Comparison of ENCODE assay signal across 8 mouse cellular contexts in genomic region chr14:52103856-52104676, GRCm38 (mm10). TPM values are rescaled to one million over a fixed set of nuclear protein-coding genes. Genes with fewer than 3 reads are reported as not detected.
DNase-seq lines count a peak whose midpoint lies in the region; ATAC-seq and TF ChIP-seq lines count a peak whose summit lies in the region.

Gene Hnrnpc, minus strand, starts transcription at chr14:52104028.

- peak within 1 kb of the TSS; percentile 81 for H3K4me2 ChIP-seq in heart, embryonic 12.5 days
- peak within 1 kb of the TSS; percentile 67 for H3K4me2 ChIP-seq in kidney, postnatal 0 days (ENCODE audit: low read length)
- peak within 1 kb of the TSS; percentile 92 for H3K4me2 ChIP-seq in liver, embryonic 11.5 days
- H3K4me2 ChIP-seq in stomach, embryonic 14.5 days (replicated peaks; ENCODE audit: low read depth, low read length) = peak within 1 kb of the TSS; percentile 76

- H3K4me3 ChIP-seq in heart, embryonic 12.5 days = peak within 1 kb of the TSS; percentile 99
- H3K4me3 ChIP-seq in kidney, postnatal 0 days (replicated peaks; ENCODE audit: low read depth, low read length) = peak within 1 kb of the TSS; percentile 87
- peak within 1 kb of the TSS; percentile 99 for H3K4me3 ChIP-seq in liver, embryonic 11.5 days (ENCODE audit: low read depth, low read length)
- peak within 1 kb of the TSS; percentile 99 for H3K4me3 ChIP-seq in stomach, embryonic 14.5 days (ENCODE audit: low read depth, low read length)

- peak; percentile 100 for DNase-seq in CD4-positive helper T cell, adult 2 months (ENCODE audit: low read depth, low spot score)
- DNase-seq in brain, embryonic 18.5 days (ENCODE audit: low read depth, low spot score) = peak; percentile 100
- peak; percentile 100 for DNase-seq in kidney, postnatal 0 days (ENCODE audit: low spot score)
- peak; percentile 100 for DNase-seq in liver, embryonic 11.5 days (ENCODE audit: low spot score)
- DNase-seq in naive thymus-derived CD4-positive, alpha-beta T cell, adult 2 months (ENCODE audit: low read depth) = peak; percentile 100

- peak within 1 kb of the TSS; percentile 100 for H3K9ac ChIP-seq in heart, embryonic 12.5 days
- H3K9ac ChIP-seq in kidney, postnatal 0 days (ENCODE audit: low read depth, low read length) = peak within 1 kb of the TSS; percentile 98
- peak within 1 kb of the TSS; percentile 100 for H3K9ac ChIP-seq in liver, embryonic 11.5 days (ENCODE audit: low read depth, low read length)
- H3K9ac ChIP-seq in stomach, embryonic 14.5 days (replicated peaks; ENCODE audit: low read depth, low read length) = peak within 1 kb of the TSS; percentile 99

- H3K9me3 ChIP-seq in heart, embryonic 12.5 days (replicated peaks) = no peaks in the 10 kb centered on the region
- H3K9me3 ChIP-seq in kidney, postnatal 0 days (replicated peaks; ENCODE audit: low read length) = no peaks in the 10 kb centered on the region
- H3K9me3 ChIP-seq in liver, embryonic 11.5 days (ENCODE audit: control insufficient read depth, low read length) = no peaks in the 10 kb centered on the region
- no peaks in the 10 kb centered on the region for H3K9me3 ChIP-seq in stomach, embryonic 14.5 days (ENCODE audit: control insufficient read depth, low read depth, low read length)

- WGBS in heart, embryonic 12.5 days = under 1% methylated on average over 50 of the region's 50 CpGs
- WGBS in kidney, postnatal 0 days = under 1% methylated on average over 49 of the region's 50 CpGs
- under 1% methylated on average over 50 of the region's 50 CpGs for WGBS in liver, embryonic 11.5 days
- WGBS in stomach, embryonic 14.5 days = under 1% methylated on average over 50 of the region's 50 CpGs

- peaks cover 10% of the 10 kb centered on the region for H3K36me3 ChIP-seq in heart, embryonic 12.5 days
- H3K36me3 ChIP-seq in kidney, postnatal 0 days (ENCODE audit: insufficient read depth, low read length) = no peaks in the 10 kb centered on the region
- no peaks in the 10 kb centered on the region; the same call in 1 of the 2 replicates for H3K36me3 ChIP-seq in liver, embryonic 11.5 days (ENCODE audit: control insufficient read depth, insufficient read depth, low read length)
- H3K36me3 ChIP-seq in stomach, embryonic 14.5 days (ENCODE audit: control insufficient read depth, insufficient read depth, low read length) = peaks cover 8% of the 10 kb centered on the region; the same call in 1 of the 2 replicates

- no peaks in the 10 kb centered on the region for H3K27me3 ChIP-seq in heart, embryonic 12.5 days (replicated peaks)
- H3K27me3 ChIP-seq in kidney, postnatal 0 days (ENCODE audit: insufficient read depth, low read length) = no peaks in the 10 kb centered on the region
- no peaks in the 10 kb centered on the region for H3K27me3 ChIP-seq in liver, embryonic 11.5 days (replicated peaks; ENCODE audit: control insufficient read depth, insufficient read depth, low read length)
- no peaks in the 10 kb centered on the region for H3K27me3 ChIP-seq in stomach, embryonic 14.5 days (ENCODE audit: control insufficient read depth, insufficient read depth, low read length)

- no peak for TF ChIP-seq CTCF in kidney, postnatal 0 days (IDR thresholded peaks at IDR 0.05; ENCODE audit: low read depth)

- peaks cover 23% of the 10 kb centered on the region for H3K4me1 ChIP-seq in heart, embryonic 12.5 days (replicated peaks)
- H3K4me1 ChIP-seq in kidney, postnatal 0 days (replicated peaks; ENCODE audit: insufficient read depth, low read length) = peaks cover 21% of the 10 kb centered on the region
- peaks cover 25% of the 10 kb centered on the region for H3K4me1 ChIP-seq in liver, embryonic 11.5 days (replicated peaks; ENCODE audit: control insufficient read depth, insufficient read depth, low read length)
- H3K4me1 ChIP-seq in stomach, embryonic 14.5 days (ENCODE audit: control insufficient read depth, insufficient read depth, low read length) = peaks cover 20% of the 10 kb centered on the region; the same call in 1 of the 2 replicates

- ATAC-seq in erythroid progenitor cell, adult 5-6 weeks (replicated peaks; ENCODE audit: low FRiP score, poor library complexity, severe bottlenecking) = peak; percentile 90
- peak; percentile 99 for ATAC-seq in heart, embryonic 12.5 days (ENCODE audit: insufficient number of reproducible peaks, low FRiP score)
- peak; percentile 98 for ATAC-seq in kidney, postnatal 0 days (replicated peaks; ENCODE audit: low FRiP score, low read depth)
- peak; percentile 97 for ATAC-seq in liver, embryonic 11.5 days (replicated peaks; ENCODE audit: low FRiP score)
- ATAC-seq in stomach, embryonic 14.5 days (ENCODE audit: insufficient number of reproducible peaks, insufficient read depth, low FRiP score, low read depth) = peak; percentile 98

- peak within 1 kb of the TSS; percentile 99 for H3K27ac ChIP-seq in heart, embryonic 12.5 days (ENCODE audit: poor library complexity, severe bottlenecking)
- peak within 1 kb of the TSS; percentile 99 for H3K27ac ChIP-seq in kidney, postnatal 0 days
- peak within 1 kb of the TSS; percentile 97 for H3K27ac ChIP-seq in liver, embryonic 11.5 days (ENCODE audit: low read depth, low read length)
- peak within 1 kb of the TSS; percentile 96 for H3K27ac ChIP-seq in stomach, embryonic 14.5 days (ENCODE audit: low read length)

RNA-seq across cellular contexts. Expression of gene Hnrnpc, which starts in this region (rescaled TPM):
- 211 and 286 TPM in 2 replicates for total RNA-seq in erythroid progenitor cell, adult 5-6 weeks (2015; ENCODE audit: low replicate concordance)
- total RNA-seq in erythroid progenitor cell, adult 5-6 weeks (2017; ENCODE audit: low replicate concordance) = 222 and 316 TPM in 2 replicates
- polyA plus RNA-seq in heart, embryonic 12.5 days (2016; fragmentation: Nextera tagmentation; extraction: Ambion mirVana) = 425 and 438 TPM in 2 replicates
- 367 and 400 TPM in 2 replicates for polyA plus RNA-seq in kidney, postnatal 0 days (2015; fragmentation: Nextera tagmentation; extraction: Ambion mirVana)
- 698 and 737 TPM in 2 replicates for polyA plus RNA-seq in liver, embryonic 11.5 days (2014; fragmentation: Nextera tagmentation; extraction: Ambion mirVana)
- polyA plus RNA-seq in stomach, embryonic 14.5 days (2014; fragmentation: Nextera tagmentation; extraction: Ambion mirVana) = 586 and 599 TPM in 2 replicates

Comparison
In these comparisons a context has a peak if more than half of its experiments do, and no peak if none do; other contexts are left out.
1. Peak in every context shown above with its lines: DNase-seq, ATAC-seq, H3K4me3 ChIP-seq and H3K27ac ChIP-seq.